Mouse (Mus musculus) MN1 (cell line): ENCODE results near the gene Uba52.

Experiments
- DNase-seq: peaks from one replicate; pipeline ENCODE4 v3.0.0-alpha.2; 2016; ENCODE audit warnings: low spot score

The Uba52 gene

DNA sequence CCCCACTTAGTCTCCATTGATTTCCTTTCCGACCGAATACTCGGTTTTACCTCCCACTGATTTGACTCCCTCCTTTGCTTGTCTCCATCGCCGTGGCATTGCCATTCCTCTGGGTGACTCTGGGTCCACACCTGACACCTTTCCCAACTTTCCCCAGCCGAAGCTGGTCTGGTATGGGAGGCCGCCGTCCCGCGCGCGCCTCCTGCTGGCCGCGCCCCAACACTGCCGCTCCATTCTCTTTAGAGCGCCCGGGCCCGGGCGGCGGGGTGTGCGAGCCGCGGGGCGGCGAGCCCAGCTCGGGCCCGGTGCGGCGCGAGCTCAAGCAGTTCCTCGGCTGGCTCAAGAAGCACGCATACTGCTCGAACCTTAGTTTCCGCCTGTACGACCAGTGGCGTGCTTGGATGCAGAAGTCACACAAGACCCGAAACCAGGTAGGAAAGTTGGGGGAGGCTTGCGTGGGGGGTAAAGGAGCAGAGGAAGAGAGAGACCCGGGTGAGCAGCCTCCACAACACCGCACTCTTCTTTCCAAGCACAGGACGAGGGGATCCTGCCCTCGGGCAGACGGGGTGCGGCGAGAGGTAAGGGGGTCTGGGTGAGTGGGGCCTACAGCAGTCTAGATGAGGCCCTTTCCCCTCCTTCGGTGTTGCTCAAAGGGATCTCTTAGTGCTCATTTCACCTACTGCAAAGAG is 7.4 kb downstream of the Uba52 start:
- DNase-seq = peak; percentile 66

DNA sequence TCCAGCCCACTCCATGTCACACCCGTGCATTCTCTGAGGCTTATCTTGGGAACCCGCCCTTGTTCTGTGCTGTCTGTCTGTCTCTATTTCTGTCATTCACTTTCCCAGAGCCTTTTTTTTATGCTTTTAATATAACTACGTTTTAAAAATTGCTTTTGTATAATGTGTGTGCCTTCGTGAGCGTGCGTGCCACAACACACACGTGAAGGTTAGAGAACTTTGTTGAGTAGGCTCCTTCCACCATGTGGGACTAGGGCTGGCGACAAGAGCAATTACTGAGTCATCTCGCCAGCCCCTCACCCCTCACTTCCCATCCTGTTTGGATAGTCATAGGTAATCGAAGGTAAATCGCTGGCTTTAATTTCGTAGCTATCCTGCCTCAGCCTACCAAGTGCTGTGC is 8.1 kb downstream of the Uba52 start:
- no peak for DNase-seq

DNA sequence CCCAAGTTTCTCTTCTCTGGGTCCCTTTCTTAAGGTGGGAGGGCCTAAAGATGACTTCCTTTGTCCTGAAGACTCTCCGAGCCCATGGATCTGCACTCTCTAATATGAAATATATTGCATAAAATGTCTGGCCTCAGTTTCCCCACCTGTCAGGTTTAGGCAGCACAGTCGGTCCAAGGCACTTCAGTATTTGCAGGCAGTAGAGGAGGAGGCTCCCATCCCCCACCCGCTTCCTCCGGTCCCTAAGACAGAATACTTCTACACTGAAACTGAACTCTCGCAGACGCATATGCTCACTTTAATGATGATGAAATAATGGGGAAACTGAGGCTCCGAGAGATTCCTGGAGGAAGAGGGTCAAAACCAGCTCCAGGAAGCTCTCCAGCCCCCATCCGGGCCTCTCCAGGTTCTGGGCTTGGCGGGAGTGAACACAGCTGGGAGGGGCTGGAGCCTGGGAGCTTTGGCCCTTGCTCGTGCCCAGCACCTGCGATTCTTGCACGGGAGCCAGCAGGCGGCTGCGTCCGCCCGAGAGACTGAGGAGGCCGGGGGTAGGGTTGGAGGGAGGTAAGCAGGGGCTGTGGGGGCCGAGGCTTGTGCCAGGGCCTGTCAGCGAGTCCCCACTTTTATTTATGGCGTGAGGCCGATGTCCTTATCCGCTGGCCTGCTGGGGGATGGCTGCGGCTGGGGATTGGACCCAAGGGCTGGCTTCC is 8.6 kb downstream of the Uba52 start:
- DNase-seq = no peak

DNA sequence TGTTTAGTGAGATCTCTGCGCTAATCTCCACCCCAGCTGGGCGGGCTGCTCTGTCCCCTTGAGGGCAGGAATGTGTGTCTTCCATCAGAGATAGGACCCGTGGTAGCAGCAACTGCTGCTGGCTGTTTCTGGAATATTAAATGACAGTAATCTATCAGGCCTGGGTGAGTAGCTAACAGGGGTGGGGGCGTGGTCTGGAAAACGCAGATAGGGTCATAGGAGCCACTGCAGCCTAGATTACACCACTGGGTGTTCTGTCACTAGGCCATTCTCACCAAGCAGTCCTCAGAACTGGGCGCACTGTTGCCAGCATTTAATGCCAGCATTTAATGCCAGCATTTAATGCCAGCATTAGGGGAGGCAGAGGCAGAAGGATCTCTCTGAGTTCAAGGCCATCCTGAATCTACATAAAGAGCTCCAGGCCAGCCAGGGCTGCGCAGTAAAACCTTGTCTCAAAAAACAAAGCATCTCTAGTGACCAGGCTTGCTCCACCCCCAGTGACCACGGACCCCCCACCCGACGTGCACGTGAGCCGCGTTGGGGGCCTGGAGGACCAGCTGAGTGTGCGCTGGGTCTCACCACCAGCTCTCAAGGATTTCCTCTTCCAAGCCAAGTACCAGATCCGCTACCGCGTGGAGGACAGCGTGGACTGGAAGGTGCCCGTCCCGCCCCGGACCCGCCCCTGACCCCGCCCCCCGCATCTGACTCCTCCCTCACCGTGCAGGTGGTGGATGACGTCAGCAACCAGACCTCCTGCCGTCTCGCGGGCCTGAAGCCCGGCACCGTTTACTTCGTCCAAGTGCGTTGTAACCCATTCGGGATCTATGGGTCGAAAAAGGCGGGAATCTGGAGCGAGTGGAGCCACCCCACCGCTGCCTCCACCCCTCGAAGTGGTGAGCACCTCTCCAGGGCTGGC is 10.0 kb downstream of the Uba52 start:
- no peak for DNase-seq

DNA sequence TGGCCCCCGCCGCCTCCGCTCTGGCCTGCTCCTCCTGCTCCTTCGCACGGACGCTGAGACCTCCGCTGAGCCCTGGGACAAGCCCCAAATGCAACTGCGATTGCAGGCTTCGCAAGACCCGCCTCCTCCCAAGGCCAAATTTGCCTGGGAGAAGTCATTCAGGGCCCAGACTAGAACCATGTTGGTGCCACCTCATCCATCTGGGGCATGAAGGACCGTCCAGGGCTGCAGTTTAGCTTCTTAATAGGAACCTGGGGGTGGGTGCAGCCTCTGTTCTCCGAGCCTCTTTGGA is 14.9 kb downstream of the Uba52 start:
- DNase-seq = no peak

DNA sequence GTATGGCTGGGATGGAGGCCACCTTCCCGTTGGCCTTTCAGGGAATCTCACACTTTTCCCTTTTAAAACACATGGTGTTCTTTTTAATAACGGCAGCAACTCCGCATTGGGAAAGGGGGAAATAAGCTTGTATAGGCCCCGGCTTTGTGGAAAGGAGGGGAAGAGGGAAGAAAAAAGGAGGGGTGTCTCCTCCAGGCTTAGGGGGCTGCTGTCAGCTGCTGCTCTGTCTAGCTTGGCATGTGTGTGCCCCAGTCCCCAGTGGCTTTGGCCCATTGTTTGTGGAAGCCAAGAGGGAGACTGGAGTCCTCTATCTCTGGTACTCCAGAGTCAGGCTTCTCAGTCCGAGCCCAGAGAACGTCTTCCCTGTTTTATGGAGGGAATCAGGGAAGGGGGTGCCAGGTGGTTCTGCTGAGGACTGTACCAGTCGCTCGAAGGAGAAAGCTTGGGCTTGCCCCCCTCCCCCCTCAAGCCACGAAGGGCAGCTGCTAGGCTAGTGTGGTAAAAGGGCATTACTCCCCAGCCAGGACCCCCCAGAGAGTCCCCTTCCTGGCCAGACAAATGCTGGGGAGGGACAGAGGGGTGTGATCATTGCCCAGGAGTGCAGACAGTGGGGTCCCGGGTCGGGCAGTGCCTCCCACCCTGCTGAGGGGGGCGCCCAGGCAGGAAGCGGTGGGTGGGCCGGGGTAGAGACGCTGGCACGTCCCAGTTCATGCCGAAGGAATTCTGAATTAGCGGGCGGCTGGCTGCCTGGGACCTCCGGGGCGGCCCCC is 15.4 kb downstream of the Uba52 start:
- DNase-seq = no peak

DNA sequence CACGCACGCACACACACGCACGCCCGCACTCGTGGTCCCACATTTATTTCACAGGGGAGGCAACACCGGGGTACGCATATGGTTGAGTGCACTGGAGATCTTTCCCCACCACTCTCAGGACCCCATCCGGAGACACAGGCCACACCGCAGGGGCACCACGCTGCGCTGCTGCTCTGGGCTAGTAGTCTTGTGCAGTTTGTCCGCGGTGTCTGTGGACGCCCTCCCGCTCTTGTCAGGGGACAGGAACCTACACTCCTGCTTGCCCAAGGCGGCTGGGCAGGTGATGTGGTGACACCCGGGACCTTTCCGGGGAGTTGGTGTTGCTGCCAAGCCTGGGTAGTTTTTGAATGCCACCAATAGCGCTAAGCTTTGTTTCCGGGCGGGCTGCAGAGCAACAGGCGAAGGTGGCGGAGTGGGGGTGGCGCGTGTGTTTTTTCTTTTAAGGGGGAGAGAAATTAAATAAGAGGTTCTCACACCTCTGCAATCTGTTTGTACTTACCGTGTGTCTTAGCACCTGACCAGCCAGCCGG is 16.1 kb downstream of the Uba52 start:
- no peak for DNase-seq

DNA sequence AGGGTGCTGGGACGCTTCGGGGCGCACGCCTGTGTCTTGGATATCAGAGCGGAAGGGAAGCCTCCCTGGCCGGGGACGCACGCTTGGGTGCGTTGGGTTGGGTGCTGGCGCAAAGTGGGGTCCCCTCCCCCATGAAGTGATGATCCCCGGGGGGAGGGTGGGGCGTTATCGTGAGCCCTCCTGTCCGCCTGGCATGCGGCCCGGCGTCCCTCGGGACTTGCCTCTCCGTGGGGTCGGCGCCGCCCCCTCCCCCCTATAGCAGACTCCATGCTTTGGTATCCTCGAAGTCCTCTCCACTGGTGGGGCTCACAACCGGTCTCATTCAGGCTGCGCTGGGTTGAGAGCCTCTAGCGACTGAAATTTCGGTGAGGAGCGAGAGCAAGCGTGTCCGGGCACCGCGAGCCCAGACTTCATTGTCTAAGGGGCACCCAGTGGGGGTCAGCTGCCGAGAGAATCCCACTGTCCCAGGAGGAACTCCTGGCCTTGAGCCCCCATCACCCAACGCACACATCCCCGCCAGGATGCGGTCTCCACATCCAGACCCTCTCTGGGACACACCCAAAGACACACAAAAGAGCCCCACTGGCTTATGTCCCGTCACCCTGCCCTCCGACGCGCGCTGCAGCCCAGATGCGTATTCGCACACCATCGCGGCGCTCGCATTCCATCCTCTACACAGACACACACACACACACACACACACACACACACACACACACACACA is 16.7 kb downstream of the Uba52 start:
- no peak for DNase-seq

DNA sequence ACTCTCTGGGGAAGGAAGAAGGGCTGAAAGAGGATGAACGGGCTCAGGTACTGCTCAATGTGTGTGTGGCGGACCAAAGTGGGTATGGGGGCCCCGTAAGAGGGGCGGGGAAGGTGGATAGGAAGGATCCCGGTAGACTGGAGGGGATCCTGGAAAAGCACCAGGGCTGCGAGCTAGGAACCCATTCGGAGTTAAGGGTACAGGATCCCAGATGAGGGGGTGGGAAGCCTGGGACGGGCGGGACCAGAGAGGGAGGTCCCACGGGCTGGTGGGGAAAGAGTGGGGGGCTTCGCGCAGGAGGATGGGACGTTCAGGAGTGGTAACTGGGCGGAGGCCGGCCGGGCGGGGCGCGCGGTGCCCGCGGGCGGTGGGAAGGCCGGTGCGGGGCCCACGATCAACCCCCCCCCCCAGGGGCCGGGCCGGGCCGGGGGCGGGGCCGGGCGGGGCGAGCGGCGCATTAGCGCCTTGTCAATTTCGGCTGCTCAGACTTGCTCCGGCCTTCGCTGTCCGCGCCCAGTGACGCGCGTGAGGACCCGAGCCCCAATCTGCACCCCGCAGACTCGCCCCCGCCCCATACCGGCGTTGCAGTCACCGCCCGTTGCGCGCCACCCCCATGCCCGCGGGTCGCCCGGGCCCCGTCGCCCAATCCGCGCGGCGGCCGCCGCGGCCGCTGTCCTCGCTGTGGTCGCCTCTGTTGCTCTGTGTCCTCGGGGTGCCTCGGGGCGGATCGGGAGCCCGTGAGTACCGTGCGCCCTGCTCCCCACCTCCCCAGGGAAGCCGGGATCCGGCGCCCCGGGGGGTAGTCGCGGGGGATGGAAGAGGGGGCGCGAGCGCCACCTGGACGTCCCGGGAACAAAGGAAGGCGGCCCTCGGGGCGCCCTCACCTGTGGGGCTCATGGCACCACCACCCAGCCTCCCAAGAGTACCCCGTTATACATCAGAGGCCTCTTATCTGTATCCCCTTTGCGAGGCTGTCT is 17.6 kb downstream of the Uba52 start, which contains the start of gene Crlf1:
Crlf1 (plus strand) TSS at position 495 of the 977 bp plus-strand sequence.
- DNase-seq = no peak

DNA sequence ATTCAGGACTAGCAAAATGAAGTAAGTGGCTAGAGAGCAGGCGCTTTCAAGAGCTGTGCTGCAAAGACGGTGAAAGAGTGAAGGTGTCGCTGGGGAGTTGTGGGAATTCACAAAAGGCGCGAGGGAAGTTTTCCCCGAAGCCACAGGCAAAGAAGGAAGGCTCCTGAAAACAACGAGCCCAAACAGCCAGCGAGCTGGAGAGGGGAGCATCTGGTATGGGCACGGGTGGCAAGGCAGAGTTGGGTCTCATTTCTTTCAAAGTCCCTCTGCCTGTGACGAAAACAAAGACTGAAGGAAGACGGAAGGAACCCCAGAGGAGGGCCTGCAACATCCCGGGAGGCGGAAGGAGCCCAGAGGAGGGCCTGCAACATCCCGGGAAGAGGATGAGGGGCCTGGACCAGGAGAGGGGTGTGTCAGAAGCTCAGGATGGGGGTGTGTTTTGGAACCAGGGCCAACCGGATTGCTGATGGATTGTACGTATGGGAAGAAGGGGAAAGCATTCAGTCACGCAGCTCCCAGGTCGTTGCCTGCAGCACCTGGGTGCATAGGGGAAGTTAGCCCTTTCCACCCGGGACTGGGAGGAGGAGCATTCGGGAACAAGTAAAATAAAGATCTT is 19.6 kb downstream of the Uba52 start:
- DNase-seq = peak; percentile 61

DNA sequence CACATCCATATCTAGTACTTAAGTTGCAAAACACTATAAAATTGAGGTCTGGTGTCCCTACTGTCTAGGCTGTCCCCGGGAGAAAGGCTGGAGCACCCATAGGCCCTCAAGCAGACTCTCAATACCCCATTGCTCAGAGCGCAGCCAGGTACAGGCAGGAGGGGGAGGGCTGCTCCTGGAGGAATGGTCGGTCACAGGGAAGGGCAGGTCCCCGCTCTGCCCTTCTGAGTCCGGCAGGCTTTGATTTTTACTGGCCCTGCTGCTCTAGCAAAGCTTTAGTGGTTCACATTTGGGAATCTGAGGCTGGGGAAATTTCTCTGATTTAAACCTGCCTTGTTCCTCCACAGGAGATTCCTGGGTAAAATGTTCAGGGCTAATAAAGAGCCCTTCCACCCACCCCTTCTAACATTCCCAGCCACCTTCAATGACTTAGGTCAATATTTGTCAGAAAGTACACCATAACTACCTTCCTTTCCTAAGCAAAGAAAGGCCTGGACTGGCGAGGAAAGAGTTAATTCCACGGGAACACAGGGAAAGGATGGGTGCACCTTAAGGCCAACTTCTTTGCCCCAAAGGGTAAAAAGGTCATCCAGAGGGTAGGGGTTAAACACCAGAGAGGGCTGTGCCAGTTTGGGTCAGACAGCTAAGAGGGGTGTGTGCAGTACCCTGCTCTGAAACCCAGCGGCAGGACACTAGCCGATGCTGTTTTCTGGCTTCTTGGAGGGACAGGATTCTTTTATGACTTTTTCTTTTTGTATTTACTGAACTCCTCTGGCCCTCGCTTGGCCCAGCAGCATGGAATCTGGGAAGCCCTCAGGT is 20.3 kb downstream of the Uba52 start:
- no peak for DNase-seq

DNA sequence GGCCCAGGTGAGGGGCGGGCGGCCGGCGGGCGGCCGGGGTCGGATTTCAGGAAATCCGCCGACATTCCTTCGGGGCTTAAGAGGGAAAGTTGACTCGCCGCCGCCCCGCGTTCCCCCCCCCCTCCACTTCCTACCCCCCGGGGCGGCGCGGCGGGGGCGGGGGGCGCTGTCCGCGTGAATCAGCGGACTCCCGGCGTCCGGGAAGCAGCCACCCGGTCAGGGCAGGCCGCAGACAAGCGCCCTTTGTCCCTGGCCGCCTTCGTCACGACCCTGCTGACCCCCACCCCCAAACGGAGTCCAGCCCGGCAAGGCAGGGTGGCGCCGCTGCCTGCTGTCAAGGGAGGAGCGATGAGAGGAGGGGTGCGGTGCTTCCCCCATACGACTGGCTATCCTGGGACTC is 21.0 kb downstream of the Uba52 start:
- DNase-seq = no peak

DNA sequence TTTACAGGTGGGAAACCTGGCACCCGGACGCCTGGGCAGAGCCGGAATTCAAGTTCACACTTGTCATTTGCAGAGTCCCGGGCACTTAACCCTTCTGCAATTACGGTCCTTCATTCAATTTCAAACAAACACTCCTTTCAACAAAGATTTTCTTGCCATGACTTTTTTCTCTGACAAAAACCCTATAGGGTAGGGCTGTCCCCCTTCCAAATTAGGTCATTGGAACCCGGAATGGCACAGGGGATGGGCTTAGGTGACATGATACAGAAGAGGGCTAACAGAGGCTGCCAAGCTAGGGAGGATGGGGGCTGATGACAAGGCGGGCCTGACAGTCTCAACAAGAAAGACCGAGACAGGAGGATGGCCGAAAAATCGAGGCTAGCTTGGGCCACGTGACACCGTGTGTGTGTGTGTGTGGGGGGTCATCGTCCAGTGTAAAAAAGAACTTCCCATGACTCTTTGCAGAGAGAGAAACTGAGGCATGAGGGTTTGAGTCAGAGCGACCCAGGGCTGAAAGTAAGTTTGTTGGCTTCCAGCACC is 21.6 kb downstream of the Uba52 start:
- no peak for DNase-seq

DNA sequence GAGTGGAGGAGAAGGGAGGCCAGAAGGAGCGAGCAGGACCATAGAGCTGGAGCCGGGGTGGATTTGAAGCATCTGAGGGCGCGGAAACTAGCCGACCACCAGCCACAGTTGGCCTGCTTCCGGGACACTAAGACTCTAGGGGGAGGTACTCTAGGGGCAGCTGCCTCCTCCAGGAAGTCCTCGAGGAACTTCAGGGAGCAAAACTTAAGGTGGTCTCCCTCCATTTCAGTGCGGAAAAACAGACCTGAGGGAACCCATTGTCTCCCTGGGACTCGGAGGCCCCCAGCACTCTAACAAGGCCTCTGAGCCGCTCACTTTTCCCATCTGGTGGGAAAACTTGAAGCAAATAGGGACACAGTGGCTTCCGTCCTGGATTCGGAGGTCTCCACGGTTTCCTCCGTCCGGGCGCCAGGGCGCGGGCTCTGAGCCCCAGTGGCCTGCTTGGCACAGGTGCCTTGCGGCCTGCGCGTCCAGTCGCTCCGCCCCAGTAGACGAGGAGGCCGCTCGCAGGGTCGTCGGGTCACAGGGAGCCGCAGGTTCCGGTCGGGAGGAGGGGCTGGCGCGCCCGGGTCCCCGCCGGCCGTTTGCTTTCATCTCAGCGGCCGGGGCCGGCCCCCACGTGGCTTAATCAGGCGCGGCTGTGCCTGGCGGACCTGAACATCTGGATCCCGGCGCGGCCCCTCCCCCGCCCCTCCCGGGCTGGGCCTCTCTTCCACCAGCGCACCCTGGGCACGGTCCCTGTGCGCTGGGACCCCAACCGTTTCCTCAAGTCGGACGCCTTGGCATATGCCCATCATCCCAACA is 22.4 kb downstream of the Uba52 start:
- peak; percentile 67 for DNase-seq

DNA sequence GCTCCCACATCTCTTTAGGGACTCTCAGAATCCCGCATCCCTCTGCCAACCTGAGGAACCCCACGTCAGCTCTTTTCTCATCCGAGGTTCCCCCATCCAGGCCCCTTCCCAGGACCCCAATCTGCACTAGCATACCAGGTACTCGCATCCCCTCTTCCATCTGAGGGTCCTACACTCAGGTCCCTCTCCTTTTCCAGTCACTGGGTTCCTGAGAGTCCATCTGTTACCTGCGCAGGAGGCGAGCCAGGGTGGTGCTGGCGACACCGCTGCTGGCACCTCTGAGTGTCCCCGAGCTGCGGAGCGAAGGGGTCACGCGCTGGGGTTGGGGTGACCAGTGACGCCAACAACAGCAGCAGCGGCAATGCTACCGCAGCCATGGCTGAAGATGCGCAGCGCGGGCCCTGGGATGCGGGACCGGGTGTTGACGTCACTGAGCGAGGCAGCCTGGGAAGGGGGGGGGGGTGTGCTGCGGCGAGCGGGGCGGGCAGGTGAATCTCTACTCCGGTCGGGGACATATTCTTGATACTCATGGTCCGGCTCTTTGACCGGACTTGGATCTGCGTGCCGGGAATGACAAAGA is 23.6 kb downstream of the Uba52 start, which contains the start of gene Tmem59l:
Tmem59l (minus strand) TSS at position 418 of the 580 bp plus-strand sequence.
- no peak for DNase-seq

DNA sequence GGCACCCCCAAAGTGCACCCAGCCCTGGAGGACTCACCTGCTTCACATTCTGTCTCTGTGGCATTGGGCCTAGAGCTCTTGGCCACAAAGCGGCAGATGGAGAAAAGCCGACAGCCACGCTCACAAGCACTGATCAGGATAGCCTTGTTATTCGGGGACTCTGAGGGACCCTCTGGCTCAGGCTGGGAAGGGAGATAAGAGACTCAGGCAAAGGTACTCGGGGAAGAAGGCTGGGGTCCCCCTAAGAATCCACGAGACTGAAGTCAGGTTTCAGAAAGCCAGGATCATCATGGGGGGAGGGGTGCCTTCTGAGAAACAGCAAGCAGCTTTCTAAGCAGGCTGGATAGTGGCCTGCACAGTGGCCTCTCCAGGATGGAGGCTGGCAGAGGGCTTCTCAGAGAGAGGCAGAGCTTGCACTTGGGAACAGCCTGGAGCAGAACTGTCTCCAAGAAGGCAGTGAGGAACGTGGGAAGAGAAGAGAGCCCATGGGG is 24.4 kb downstream of the Uba52 start:
- no peak for DNase-seq

DNA sequence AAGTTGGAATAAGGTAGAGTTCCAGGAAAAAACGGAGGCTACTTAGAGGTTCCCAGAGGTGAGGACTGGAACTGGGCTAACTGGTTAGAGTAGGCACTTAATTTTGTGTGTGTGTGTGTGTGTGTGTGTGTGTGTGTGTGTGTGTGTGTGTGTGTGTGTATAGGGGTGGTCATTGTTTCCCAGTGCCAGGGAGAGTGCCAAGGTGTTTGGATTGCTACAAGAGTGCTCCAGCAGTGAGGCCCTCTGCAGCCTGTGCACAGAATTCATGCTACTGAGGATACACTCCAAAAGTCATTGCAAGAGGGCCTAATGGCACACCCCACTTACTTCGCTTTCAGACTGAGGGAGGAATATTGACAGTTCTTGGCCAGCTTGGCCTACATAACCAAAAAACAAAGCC is 27.7 kb downstream of the Uba52 start:
- no peak for DNase-seq
